Mouse (Mus musculus): ENCODE results near the gene Sh2d3c. TPM values are rescaled to one million over a fixed set of nuclear protein-coding genes. Genes with fewer than 3 reads are reported as not detected.

Sh2d3c gene
- polyA plus RNA-seq, 1 experiment = 2.3 TPM

DNA sequence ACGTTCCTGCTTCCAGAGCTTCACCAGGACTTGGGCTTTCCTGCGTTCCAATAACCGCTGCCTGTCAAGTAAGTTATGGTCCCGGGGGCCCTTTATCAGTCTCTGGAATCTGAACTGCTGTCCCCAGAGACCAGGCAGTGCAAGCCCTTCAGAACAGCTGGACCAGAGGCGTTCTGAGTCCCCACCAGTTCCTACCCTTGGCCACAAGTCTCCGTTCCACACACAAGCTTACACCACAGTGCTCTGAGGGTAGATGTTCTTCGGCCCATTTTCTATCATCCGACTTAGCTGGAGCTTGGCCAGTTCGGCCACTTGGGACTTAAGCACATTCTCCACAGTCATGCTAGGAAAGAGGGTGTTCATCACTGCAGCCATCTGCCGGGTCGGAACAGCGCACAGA, 46.4 kb downstream of the Sh2d3c start:
- no peak overlapping the region for H3K4me3 ChIP-seq (ENCODE audit: control insufficient read depth, low read depth, low read length)
- H3K27me3 ChIP-seq (ENCODE audit: control insufficient read depth, insufficient read depth, low read length) = no peaks in the 10 kb centered on the region
- peaks cover 7% of the 10 kb centered on the region for H3K4me1 ChIP-seq (ENCODE audit: control insufficient read depth, insufficient read depth, low read length)
- H3K36me3 ChIP-seq (ENCODE audit: control insufficient read depth, insufficient read depth, low read length) = peaks cover 1% of the 10 kb centered on the region; the same call in 1 of the 2 replicates
- TF ChIP-seq POLR2A (IDR thresholded peaks at IDR 0.05; ENCODE audit: control insufficient read depth, low read depth, low read length) (no peak), CTCF (IDR thresholded peaks at IDR 0.05; ENCODE audit: control insufficient read depth, insufficient read depth, insufficient replicate concordance, low read depth, low read length) (no peak)
- H3K27ac ChIP-seq (ENCODE audit: control insufficient read depth, insufficient read depth, low read depth, low read length) = no peak overlapping the region

- Histone ChIP-seq H3K4me3 (ENCODE audit: control insufficient read depth, low read depth, low read length) (no peak overlapping the region), H3K4me1 (ENCODE audit: control insufficient read depth, insufficient read depth, low read length) (peaks cover 7% of the 10 kb centered on the region), H3K27me3 (ENCODE audit: control insufficient read depth, insufficient read depth, low read length) (no peaks in the 10 kb centered on the region), H3K27ac (ENCODE audit: control insufficient read depth, insufficient read depth, low read depth, low read length) (no peak overlapping the region), H3K36me3 (ENCODE audit: control insufficient read depth, insufficient read depth, low read length) (no peaks in the 10 kb centered on the region)
- no peak for TF ChIP-seq POLR2A (IDR thresholded peaks at IDR 0.05; ENCODE audit: control insufficient read depth, low read depth, low read length)
- TF ChIP-seq CTCF (IDR thresholded peaks at IDR 0.05; ENCODE audit: control insufficient read depth, insufficient read depth, insufficient replicate concordance, low read depth, low read length) = no peak
These were observed 47.9 kb downstream of the Sh2d3c start for GRCm38 (mm10) chr2:32768661-32769285.

GRCm38 (mm10) chr2:32769327-32770085, 48.7 kb downstream of the Sh2d3c start:
- Histone ChIP-seq H3K27ac (ENCODE audit: control insufficient read depth, insufficient read depth, low read depth, low read length) (no peak overlapping the region), H3K36me3 (ENCODE audit: control insufficient read depth, insufficient read depth, low read length) (no peaks in the 10 kb centered on the region), H3K27me3 (ENCODE audit: control insufficient read depth, insufficient read depth, low read length) (no peaks in the 10 kb centered on the region), H3K4me3 (ENCODE audit: control insufficient read depth, low read depth, low read length) (no peak overlapping the region), H3K4me1 (ENCODE audit: control insufficient read depth, insufficient read depth, low read length) (peaks cover 7% of the 10 kb centered on the region)
- TF ChIP-seq CTCF (IDR thresholded peaks at IDR 0.05; ENCODE audit: control insufficient read depth, insufficient read depth, insufficient replicate concordance, low read depth, low read length) = no peak
- TF ChIP-seq POLR2A (IDR thresholded peaks at IDR 0.05; ENCODE audit: control insufficient read depth, low read depth, low read length) = no peak

GRCm38 (mm10) chr2:32771886-32772285, 51.0 kb downstream of the Sh2d3c start:
- TF ChIP-seq CTCF (IDR thresholded peaks at IDR 0.05; ENCODE audit: control insufficient read depth, insufficient read depth, insufficient replicate concordance, low read depth, low read length) = no peak
- no peak for TF ChIP-seq POLR2A (IDR thresholded peaks at IDR 0.05; ENCODE audit: control insufficient read depth, low read depth, low read length)
- Histone ChIP-seq H3K4me3 (ENCODE audit: control insufficient read depth, low read depth, low read length) (no peak overlapping the region), H3K4me1 (ENCODE audit: control insufficient read depth, insufficient read depth, low read length) (peaks cover 14% of the 10 kb centered on the region), H3K36me3 (ENCODE audit: control insufficient read depth, insufficient read depth, low read length) (no peaks in the 10 kb centered on the region), H3K27ac (ENCODE audit: control insufficient read depth, insufficient read depth, low read depth, low read length) (no peak overlapping the region), H3K27me3 (ENCODE audit: control insufficient read depth, insufficient read depth, low read length) (no peaks in the 10 kb centered on the region)

DNA sequence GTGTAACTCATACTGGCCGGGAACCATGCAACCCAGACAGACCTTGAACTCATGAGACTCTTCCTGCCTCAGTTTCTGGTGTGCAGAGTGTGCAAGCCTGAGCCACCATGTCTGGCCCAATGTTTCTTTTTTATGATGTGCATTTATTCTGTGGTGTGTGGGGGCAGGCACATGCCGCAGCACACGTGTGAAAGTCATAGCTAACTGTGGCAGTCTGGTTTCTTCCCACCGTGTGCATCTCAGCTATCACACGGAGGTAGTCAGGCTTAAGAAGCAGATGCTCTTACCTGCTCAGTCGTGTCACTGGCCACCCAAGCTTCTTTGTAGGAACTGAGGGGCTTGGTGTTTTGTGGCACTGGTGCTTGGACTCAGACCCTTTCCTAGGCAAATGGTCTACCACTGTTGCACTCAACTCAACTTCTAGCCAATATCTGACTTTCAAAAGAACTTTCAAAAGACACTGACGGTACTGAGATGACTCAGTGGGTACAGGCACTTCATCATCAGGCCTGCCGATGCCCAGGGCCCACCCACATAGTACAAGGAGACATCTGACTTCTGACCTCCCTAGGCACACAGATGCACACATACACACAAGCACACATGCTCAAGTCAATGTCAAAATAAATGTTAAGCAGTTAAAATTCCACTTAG, 51.9 kb downstream of the Sh2d3c start:
- Histone ChIP-seq H3K27ac (ENCODE audit: control insufficient read depth, insufficient read depth, low read depth, low read length) (no peak overlapping the region), H3K4me1 (ENCODE audit: control insufficient read depth, insufficient read depth, low read length) (peaks cover 14% of the 10 kb centered on the region)
- TF ChIP-seq POLR2A (IDR thresholded peaks at IDR 0.05; ENCODE audit: control insufficient read depth, low read depth, low read length) = no peak
- no peak for TF ChIP-seq CTCF (IDR thresholded peaks at IDR 0.05; ENCODE audit: control insufficient read depth, insufficient read depth, insufficient replicate concordance, low read depth, low read length)

DNA sequence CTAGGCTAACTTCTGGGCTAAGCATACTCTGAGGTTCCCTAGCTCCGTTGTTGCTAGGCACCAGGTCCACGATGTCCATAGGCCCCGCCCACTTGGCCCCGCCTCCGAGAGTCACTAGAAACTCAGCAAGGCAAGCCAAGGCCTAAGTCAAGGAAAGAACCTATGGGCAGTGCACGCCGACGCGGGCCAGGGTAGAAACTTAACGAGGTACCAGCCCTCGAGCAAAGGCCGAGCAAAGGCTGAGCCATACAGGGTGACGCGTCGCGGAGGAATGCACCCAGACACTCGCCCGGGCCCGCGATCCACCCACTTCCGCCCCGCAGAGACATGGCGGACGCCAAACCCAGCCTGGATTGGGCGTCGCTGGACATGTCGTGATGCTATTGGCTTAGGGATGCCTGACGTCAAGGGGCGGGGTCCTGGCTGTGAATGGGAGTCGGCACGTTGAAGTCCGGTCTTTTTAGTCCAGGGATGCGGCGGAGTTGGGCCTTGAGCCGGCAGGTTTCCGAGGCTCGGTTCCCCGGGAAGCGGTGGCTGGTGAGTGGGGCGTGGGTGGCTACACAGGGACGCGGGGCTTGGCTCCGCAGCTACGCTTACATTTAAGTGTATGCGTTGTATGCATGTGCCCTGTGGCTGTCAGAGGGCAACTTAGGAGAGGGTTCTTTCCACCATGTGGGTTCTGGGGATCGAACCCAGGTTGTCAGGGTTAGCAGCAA, 54.7 kb downstream of the Sh2d3c start, which contains the start of the genes Ttc16 and Ptrh1:
TSS of gene Ttc16 (minus strand) at position 275 of the 716 bp plus-strand sequence.
TSS of gene Ptrh1 (plus strand) at position 428 of the 716 bp plus-strand sequence.
- peak within 1 kb of the TSS; percentile 95 for H3K4me3 ChIP-seq (ENCODE audit: control insufficient read depth, low read depth, low read length)
- no peaks in the 10 kb centered on the region for H3K36me3 ChIP-seq (ENCODE audit: control insufficient read depth, insufficient read depth, low read length)
- peaks cover 7% of the 10 kb centered on the region for H3K4me1 ChIP-seq (ENCODE audit: control insufficient read depth, insufficient read depth, low read length)
- TF ChIP-seq POLR2A (IDR thresholded peaks at IDR 0.05; ENCODE audit: control insufficient read depth, low read depth, low read length) (peak; percentile 80), CTCF (IDR thresholded peaks at IDR 0.05; ENCODE audit: control insufficient read depth, insufficient read depth, insufficient replicate concordance, low read depth, low read length) (no peak)
- H3K27ac ChIP-seq (ENCODE audit: control insufficient read depth, insufficient read depth, low read depth, low read length) = peak within 1 kb of the TSS; percentile 87
- no peaks in the 10 kb centered on the region for H3K27me3 ChIP-seq (ENCODE audit: control insufficient read depth, insufficient read depth, low read length)

More for the DNA sequence above, 51.9 kb downstream of the Sh2d3c start:
- no peaks in the 10 kb centered on the region for H3K27me3 ChIP-seq (ENCODE audit: control insufficient read depth, insufficient read depth, low read length)
- no peaks in the 10 kb centered on the region for H3K36me3 ChIP-seq (ENCODE audit: control insufficient read depth, insufficient read depth, low read length)
- no peak overlapping the region for H3K4me3 ChIP-seq (ENCODE audit: control insufficient read depth, low read depth, low read length)
